Mouse (Mus musculus): ENCODE measurements around the gene Fndc8. TPM values are rescaled to one million over a fixed set of nuclear protein-coding genes. Genes with fewer than 3 reads are reported as not detected.

The Fndc8 gene
- polyA plus RNA-seq, 1 experiment from 2014 or later, result 0.51 TPM

- Histone ChIP-seq H3K4me3 (ENCODE audit: low read length) (no peak overlapping the region), H3K9me3 (ENCODE audit: control insufficient read depth, low read length) (no peaks in the 10 kb centered on the region), H3K27me3 (replicated peaks; ENCODE audit: control insufficient read depth, insufficient read depth, low read length) (no peaks in the 10 kb centered on the region), H3K27ac (ENCODE audit: low read depth, low read length) (no peak overlapping the region), H3K4me2 (ENCODE audit: low read length) (no peak overlapping the region), H3K36me3 (ENCODE audit: control insufficient read depth, insufficient read depth, low read length) (no peaks in the 10 kb centered on the region), H3K9ac (ENCODE audit: low read depth, low read length) (no peak overlapping the region), H3K4me1 (ENCODE audit: control insufficient read depth, insufficient read depth, low read depth, low read length) (peaks cover 4% of the 10 kb centered on the region; the same call in 1 of the 2 replicates)
- no peak for ATAC-seq
- 90% methylated on average over 7 of the region's 7 CpGs for WGBS
Measured at GRCm38 (mm10) chr11:82852958-82853357, 39.0 kb upstream of the Fndc8 start.

- Histone ChIP-seq H3K27me3 (replicated peaks; ENCODE audit: control insufficient read depth, insufficient read depth, low read length) (no peaks in the 10 kb centered on the region), H3K9ac (ENCODE audit: low read depth, low read length) (no peak overlapping the region), H3K9me3 (ENCODE audit: control insufficient read depth, low read length) (no peaks in the 10 kb centered on the region), H3K4me2 (ENCODE audit: low read length) (no peak overlapping the region), H3K4me3 (ENCODE audit: low read length) (no peak overlapping the region), H3K27ac (ENCODE audit: low read depth, low read length) (no peak overlapping the region), H3K36me3 (ENCODE audit: control insufficient read depth, insufficient read depth, low read length) (no peaks in the 10 kb centered on the region), H3K4me1 (ENCODE audit: control insufficient read depth, insufficient read depth, low read depth, low read length) (peaks cover 4% of the 10 kb centered on the region; the same call in 1 of the 2 replicates)
- no peak for ATAC-seq
- 90% methylated on average over 6 of the region's 6 CpGs for WGBS
Measured at GRCm38 (mm10) chr11:82854111-82854510, 37.8 kb upstream of the Fndc8 start.

- H3K36me3 ChIP-seq (ENCODE audit: control insufficient read depth, insufficient read depth, low read length), result no peaks in the 10 kb centered on the region
- peaks cover 4% of the 10 kb centered on the region; the same call in 1 of the 2 replicates for H3K4me1 ChIP-seq (ENCODE audit: control insufficient read depth, insufficient read depth, low read depth, low read length)
- 71% methylated on average over 9 of the region's 9 CpGs for WGBS
- no peak overlapping the region for H3K27ac ChIP-seq (ENCODE audit: low read depth, low read length)
- H3K4me2 ChIP-seq (ENCODE audit: low read length), result no peak overlapping the region
- no peaks in the 10 kb centered on the region for H3K9me3 ChIP-seq (ENCODE audit: control insufficient read depth, low read length)
- ATAC-seq, result no peak
- no peaks in the 10 kb centered on the region for H3K27me3 ChIP-seq (replicated peaks; ENCODE audit: control insufficient read depth, insufficient read depth, low read length)
- H3K4me3 ChIP-seq (ENCODE audit: low read length), result no peak overlapping the region
- H3K9ac ChIP-seq (ENCODE audit: low read depth, low read length), result no peak overlapping the region
Measured at GRCm38 (mm10) chr11:82855327-82855973, 36.5 kb upstream of the Fndc8 start.

GRCm38 (mm10) chr11:82856032-82856431 is 35.9 kb upstream of the Fndc8 start:
- ATAC-seq, result peak; percentile 17; the same call in 1 of the 2 replicates
- no peak overlapping the region for H3K4me2 ChIP-seq (ENCODE audit: low read length)

GRCm38 (mm10) chr11:82857307-82857848 is 34.5 kb upstream of the Fndc8 start:
- no peak overlapping the region for H3K9ac ChIP-seq (ENCODE audit: low read depth, low read length)
- H3K4me2 ChIP-seq (ENCODE audit: low read length), result no peak overlapping the region
- no peaks in the 10 kb centered on the region for H3K9me3 ChIP-seq (ENCODE audit: control insufficient read depth, low read length)
- peaks cover 4% of the 10 kb centered on the region; the same call in 1 of the 2 replicates for H3K4me1 ChIP-seq (ENCODE audit: control insufficient read depth, insufficient read depth, low read depth, low read length)
- H3K4me3 ChIP-seq (ENCODE audit: low read length), result no peak overlapping the region
- H3K27ac ChIP-seq (ENCODE audit: low read depth, low read length), result no peak overlapping the region
- ATAC-seq, result no peak
- no peaks in the 10 kb centered on the region for H3K27me3 ChIP-seq (replicated peaks; ENCODE audit: control insufficient read depth, insufficient read depth, low read length)
- H3K36me3 ChIP-seq (ENCODE audit: control insufficient read depth, insufficient read depth, low read length), result no peaks in the 10 kb centered on the region
- WGBS, result 74% methylated on average over 13 of the region's 13 CpGs

More at GRCm38 (mm10) chr11:82856032-82856431, 35.9 kb upstream of the Fndc8 start:
- Histone ChIP-seq H3K27ac (ENCODE audit: low read depth, low read length) (no peak overlapping the region), H3K27me3 (replicated peaks; ENCODE audit: control insufficient read depth, insufficient read depth, low read length) (no peaks in the 10 kb centered on the region), H3K4me3 (ENCODE audit: low read length) (no peak overlapping the region), H3K36me3 (ENCODE audit: control insufficient read depth, insufficient read depth, low read length) (no peaks in the 10 kb centered on the region), H3K4me1 (ENCODE audit: control insufficient read depth, insufficient read depth, low read depth, low read length) (peaks cover 4% of the 10 kb centered on the region; the same call in 1 of the 2 replicates), H3K9me3 (ENCODE audit: control insufficient read depth, low read length) (no peaks in the 10 kb centered on the region), H3K9ac (ENCODE audit: low read depth, low read length) (no peak overlapping the region)
- WGBS, result 46% methylated on average over 10 of the region's 10 CpGs

- H3K27me3 ChIP-seq (replicated peaks; ENCODE audit: control insufficient read depth, insufficient read depth, low read length), result no peaks in the 10 kb centered on the region
- H3K9me3 ChIP-seq (ENCODE audit: control insufficient read depth, low read length), result no peaks in the 10 kb centered on the region
- no peak overlapping the region for H3K4me3 ChIP-seq (ENCODE audit: low read length)
- H3K27ac ChIP-seq (ENCODE audit: low read depth, low read length), result no peak overlapping the region
- H3K4me1 ChIP-seq (ENCODE audit: control insufficient read depth, insufficient read depth, low read depth, low read length), result peaks cover 8% of the 10 kb centered on the region
- ATAC-seq, result no peak
- no peak overlapping the region for H3K9ac ChIP-seq (ENCODE audit: low read depth, low read length)
- no peaks in the 10 kb centered on the region for H3K36me3 ChIP-seq (ENCODE audit: control insufficient read depth, insufficient read depth, low read length)
- 82% methylated on average over 6 of the region's 6 CpGs for WGBS
- H3K4me2 ChIP-seq (ENCODE audit: low read length), result no peak overlapping the region
Measured at GRCm38 (mm10) chr11:82860759-82861158, 31.2 kb upstream of the Fndc8 start.

- no peak overlapping the region for H3K4me3 ChIP-seq (ENCODE audit: low read length)
- H3K9me3 ChIP-seq (ENCODE audit: control insufficient read depth, low read length), result no peaks in the 10 kb centered on the region
- 74% methylated on average over 8 of the region's 8 CpGs for WGBS
- no peaks in the 10 kb centered on the region for H3K36me3 ChIP-seq (ENCODE audit: control insufficient read depth, insufficient read depth, low read length)
- H3K27ac ChIP-seq (ENCODE audit: low read depth, low read length), result no peak overlapping the region
- peaks cover 5% of the 10 kb centered on the region for H3K4me1 ChIP-seq (ENCODE audit: control insufficient read depth, insufficient read depth, low read depth, low read length)
- H3K4me2 ChIP-seq (ENCODE audit: low read length), result no peak overlapping the region
- no peaks in the 10 kb centered on the region for H3K27me3 ChIP-seq (replicated peaks; ENCODE audit: control insufficient read depth, insufficient read depth, low read length)
- no peak overlapping the region for H3K9ac ChIP-seq (ENCODE audit: low read depth, low read length)
- no peak for ATAC-seq
Measured at GRCm38 (mm10) chr11:82861558-82861957, 30.4 kb upstream of the Fndc8 start.

- Histone ChIP-seq H3K27me3 (replicated peaks; ENCODE audit: control insufficient read depth, insufficient read depth, low read length) (no peaks in the 10 kb centered on the region), H3K4me3 (ENCODE audit: low read length) (no peak overlapping the region), H3K27ac (ENCODE audit: low read depth, low read length) (no peak overlapping the region), H3K4me1 (ENCODE audit: control insufficient read depth, insufficient read depth, low read depth, low read length) (peaks cover 5% of the 10 kb centered on the region), H3K9me3 (ENCODE audit: control insufficient read depth, low read length) (no peaks in the 10 kb centered on the region), H3K9ac (ENCODE audit: low read depth, low read length) (no peak overlapping the region), H3K36me3 (ENCODE audit: control insufficient read depth, insufficient read depth, low read length) (no peaks in the 10 kb centered on the region), H3K4me2 (ENCODE audit: low read length) (no peak overlapping the region)
- WGBS, result 66% methylated on average over 9 of the region's 9 CpGs
- no peak for ATAC-seq
Measured at GRCm38 (mm10) chr11:82862638-82863037, 29.3 kb upstream of the Fndc8 start.

GRCm38 (mm10) chr11:82863059-82863458 is 28.9 kb upstream of the Fndc8 start:
- WGBS, result 32% methylated on average over 2 of the region's 2 CpGs
- Histone ChIP-seq H3K4me3 (ENCODE audit: low read length) (no peak overlapping the region), H3K4me1 (ENCODE audit: control insufficient read depth, insufficient read depth, low read depth, low read length) (peaks cover 5% of the 10 kb centered on the region), H3K4me2 (ENCODE audit: low read length) (no peak overlapping the region), H3K9ac (ENCODE audit: low read depth, low read length) (no peak overlapping the region), H3K27me3 (replicated peaks; ENCODE audit: control insufficient read depth, insufficient read depth, low read length) (no peaks in the 10 kb centered on the region), H3K27ac (ENCODE audit: low read depth, low read length) (no peak overlapping the region), H3K9me3 (ENCODE audit: control insufficient read depth, low read length) (no peaks in the 10 kb centered on the region), H3K36me3 (ENCODE audit: control insufficient read depth, insufficient read depth, low read length) (no peaks in the 10 kb centered on the region)
- no peak for ATAC-seq
